Mouse (Mus musculus) intestine, embryonic 15.5 days (tissue): ENCODE results near the gene Slc16a10. TPM values are rescaled to one million over a fixed set of nuclear protein-coding genes. Genes with fewer than 3 reads are reported as not detected.
"Not testable (repeated sequence)": the region's sequence is repeated elsewhere in the genome, so short reads cannot be mapped to it uniquely, and the experiment has no call there.

ENCODE experiments used
- ATAC-seq: fragments of 200-750 bp; cut with Nextera tagmentation; 2 replicates; pipeline ENCODE4 v1.8.0; 2017; ENCODE audit warnings: moderate TSS enrichment, moderate library complexity
- H3K27ac ChIP-seq: fragments of 300-500 bp; sonication (generic); 2 replicates; pipeline ENCODE4 v1.5.1; 2015; ENCODE audit warnings: mild to moderate bottlenecking, inconsistent platforms
- H3K27me3 ChIP-seq: fragments of 300-500 bp; sonication (generic); replicated peaks from 2 replicates; pipeline ENCODE4 v1.6.1; 2015; ENCODE audit warnings: inconsistent platforms
- H3K36me3 ChIP-seq: fragments of 300-500 bp; sonication (generic); 2 replicates; pipeline ENCODE4 v1.6.1; 2015; ENCODE audit warnings: inconsistent platforms
- H3K4me1 ChIP-seq: fragments of 300-500 bp; sonication (generic); replicated peaks from 2 replicates; pipeline ENCODE4 v1.6.1; 2015; ENCODE audit warnings: inconsistent platforms
- H3K4me2 ChIP-seq: fragments of 300-500 bp; sonication (generic); replicated peaks from 2 replicates; pipeline ENCODE4 v1.6.1; 2015; ENCODE audit warnings: mild to moderate bottlenecking, inconsistent platforms
- H3K4me3 ChIP-seq: fragments of 300-500 bp; sonication (generic); replicated peaks from 2 replicates; pipeline ENCODE4 v1.5.1; 2015; ENCODE audit warnings: inconsistent platforms
- H3K9ac ChIP-seq: fragments of 300-500 bp; sonication (generic); 2 replicates; pipeline ENCODE4 v1.6.1; 2015; ENCODE audit warnings: inconsistent platforms
- H3K9me3 ChIP-seq: fragments of 300-500 bp; sonication (generic); 2 replicates; pipeline ENCODE4 v1.6.1; 2016; ENCODE audit warnings: inconsistent platforms
- WGBS: fragments of 180-500 bp; shearing (Covaris S2); methylation state at CpG from one replicate; pipeline ENCODE4 v1.1.7; 2015; 5-methylcytosine and 5-hydroxymethylcytosine counted together
- polyA plus RNA-seq: library from polyadenylated mRNA; unstranded; fragments of >200 nt; fragmentation: Nextera tagmentation; extraction: Ambion mirVana; gene quantifications from 2 replicates; pipeline ENCODE4 v1.2.1, GENCODE M21; 2015

Gene Slc16a10
- polyA plus RNA-seq, 1 experiment from 2014 or later, result 37.4 TPM

DNA sequence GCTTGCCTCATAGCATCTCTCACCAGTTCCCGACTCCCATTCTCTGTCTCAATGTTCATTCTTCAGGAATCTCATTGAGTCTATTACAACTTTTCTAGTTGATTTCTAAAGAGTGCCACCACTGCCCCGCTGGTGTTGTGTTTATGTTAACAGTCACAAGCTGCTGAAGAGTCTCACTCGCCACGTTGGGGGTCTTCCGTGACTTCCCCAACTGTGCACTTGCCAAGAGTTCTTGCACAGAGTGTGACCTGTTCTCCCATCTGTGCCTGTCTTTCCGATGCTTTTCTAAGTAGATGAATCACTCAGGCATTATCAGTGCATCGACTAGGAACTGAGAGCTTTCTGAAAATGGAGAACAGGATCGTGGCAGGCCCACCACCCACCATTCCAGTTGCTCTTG, 114.0 kb downstream of the Slc16a10 start:
- Histone ChIP-seq H3K9ac (no peak overlapping the region), H3K4me1 (peaks cover 3% of the 10 kb centered on the region; the same call in 1 of the 2 replicates), H3K27ac (no peak overlapping the region), H3K27me3 (no peaks in the 10 kb centered on the region), H3K9me3 (no peaks in the 10 kb centered on the region), H3K36me3 (no peaks in the 10 kb centered on the region), H3K4me3 (no peak overlapping the region), H3K4me2 (no peak overlapping the region)
- WGBS, result 84% methylated on average over 8 of the region's 8 CpGs
- ATAC-seq, result no peak

DNA sequence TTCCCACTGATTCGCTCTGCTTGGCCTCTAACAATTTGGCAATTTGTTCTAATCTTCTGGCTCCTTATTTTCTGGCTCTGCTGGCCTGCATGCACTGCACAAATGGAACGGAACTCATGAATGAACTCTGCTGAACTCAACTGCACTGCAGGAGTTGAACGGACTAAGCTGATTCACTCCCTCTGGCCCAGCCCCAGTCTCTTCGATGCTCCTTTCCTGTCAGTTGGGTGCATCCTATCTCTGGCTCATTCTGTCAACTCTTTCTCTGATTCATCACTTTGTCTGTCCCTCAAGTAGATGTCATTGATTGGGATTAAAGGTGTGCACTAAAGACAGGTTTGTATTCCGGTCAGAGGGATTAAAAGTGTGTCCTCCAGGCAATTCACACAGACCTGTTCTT, 115.5 kb downstream of the Slc16a10 start:
- Histone ChIP-seq H3K9ac (no peak overlapping the region), H3K4me3 (no peak overlapping the region), H3K4me1 (peaks cover 3% of the 10 kb centered on the region; the same call in 1 of the 2 replicates), H3K36me3 (no peaks in the 10 kb centered on the region), H3K27me3 (no peaks in the 10 kb centered on the region), H3K27ac (no peak overlapping the region), H3K9me3 (no peaks in the 10 kb centered on the region), H3K4me2 (no peak overlapping the region)
- no peak for ATAC-seq
- WGBS, result 93% methylated on average over 5 of the region's 5 CpGs

DNA sequence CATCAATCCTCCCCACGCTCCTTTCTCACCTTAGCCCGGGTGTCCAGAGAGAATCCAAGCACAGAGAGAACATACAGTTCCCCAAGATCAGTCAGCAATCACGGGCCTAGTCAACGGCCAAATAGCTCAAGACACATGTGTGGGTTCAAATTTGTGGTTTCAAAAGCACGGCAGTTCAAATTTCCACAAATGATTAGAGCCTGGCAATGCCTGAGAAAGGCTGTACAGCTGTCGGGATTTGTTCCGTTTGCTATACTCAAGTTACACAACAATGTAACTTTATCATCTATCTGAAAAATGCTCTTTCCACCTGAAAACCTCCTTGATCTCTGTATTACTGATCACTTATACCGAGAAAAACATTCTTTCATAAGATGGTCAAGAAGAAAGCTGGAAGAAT, 116.5 kb downstream of the Slc16a10 start:
- 0 out of 2 replicates have a peak overlapping the region, but pooled peaks have one; percentile 32 for H3K27ac ChIP-seq
- peak overlapping the region; percentile 61 for H3K4me3 ChIP-seq
- 61% methylated on average over 8 of the region's 8 CpGs for WGBS
- H3K4me1 ChIP-seq, result peaks cover 3% of the 10 kb centered on the region; the same call in 1 of the 2 replicates
- H3K4me2 ChIP-seq, result peak overlapping the region; percentile 93
- H3K9me3 ChIP-seq, result no peaks in the 10 kb centered on the region
- H3K27me3 ChIP-seq, result no peaks in the 10 kb centered on the region
- no peak for ATAC-seq
- no peak overlapping the region for H3K9ac ChIP-seq
- H3K36me3 ChIP-seq, result no peaks in the 10 kb centered on the region

DNA sequence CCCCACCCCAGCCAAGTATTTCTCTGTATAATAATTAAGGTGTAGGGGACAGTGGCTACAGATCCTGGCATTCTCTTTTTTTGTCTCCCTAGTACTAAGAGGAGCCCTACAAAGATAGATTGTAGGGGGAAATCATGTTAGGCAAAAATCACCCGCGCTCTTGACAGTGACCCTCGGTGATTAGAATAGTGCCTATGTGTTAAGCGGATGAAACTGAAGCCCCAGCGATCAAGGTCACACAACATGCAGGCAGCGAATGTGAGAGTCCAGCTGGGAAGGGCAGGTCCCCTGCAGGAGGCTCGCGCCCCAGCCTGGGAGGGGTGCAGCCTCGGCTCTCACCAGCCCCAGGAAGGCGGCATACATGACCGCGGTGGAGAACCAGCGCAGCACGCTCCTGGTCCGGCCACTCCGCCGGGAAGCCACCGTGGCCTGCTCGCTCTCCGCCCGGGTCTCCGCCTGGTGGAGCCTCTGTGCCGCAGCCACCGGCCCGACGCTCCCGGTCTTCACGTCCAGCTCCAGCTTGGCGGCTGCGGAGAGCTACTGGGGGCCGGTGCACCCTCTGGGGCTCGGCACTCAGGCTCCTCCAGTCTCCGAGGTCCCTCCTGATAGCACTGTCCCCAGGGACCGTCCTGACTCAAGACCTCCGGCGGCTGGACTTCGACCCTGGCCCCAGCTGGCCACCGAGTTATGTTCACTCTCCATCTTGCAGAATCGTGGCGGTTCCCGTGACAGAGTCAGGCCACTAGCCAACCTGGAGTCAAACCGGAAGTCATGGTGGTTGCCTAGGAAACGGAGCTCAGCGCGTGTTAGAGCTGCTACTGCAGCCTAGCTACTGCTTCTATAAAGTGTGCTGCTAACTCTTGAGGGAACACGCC, 117.3 kb downstream of the Slc16a10 start, which contains the start of gene Mfsd4b1:
TSS of gene Mfsd4b1 (minus strand) at position 715 of the 875 bp plus-strand sequence.
- Histone ChIP-seq H3K9me3 (no peaks in the 10 kb centered on the region), H3K4me1 (peaks cover 3% of the 10 kb centered on the region; the same call in 1 of the 2 replicates), H3K27me3 (no peaks in the 10 kb centered on the region), H3K36me3 (no peaks in the 10 kb centered on the region), H3K9ac (peak within 1 kb of the TSS; percentile 59), H3K27ac (peak within 1 kb of the TSS; percentile 55; the same call in 1 of the 2 replicates), H3K4me2 (peak within 1 kb of the TSS; percentile 93), H3K4me3 (peak within 1 kb of the TSS; percentile 61)
- WGBS, result under 1% methylated on average over 46 of the region's 46 CpGs
- ATAC-seq, result peak; percentile 98

DNA sequence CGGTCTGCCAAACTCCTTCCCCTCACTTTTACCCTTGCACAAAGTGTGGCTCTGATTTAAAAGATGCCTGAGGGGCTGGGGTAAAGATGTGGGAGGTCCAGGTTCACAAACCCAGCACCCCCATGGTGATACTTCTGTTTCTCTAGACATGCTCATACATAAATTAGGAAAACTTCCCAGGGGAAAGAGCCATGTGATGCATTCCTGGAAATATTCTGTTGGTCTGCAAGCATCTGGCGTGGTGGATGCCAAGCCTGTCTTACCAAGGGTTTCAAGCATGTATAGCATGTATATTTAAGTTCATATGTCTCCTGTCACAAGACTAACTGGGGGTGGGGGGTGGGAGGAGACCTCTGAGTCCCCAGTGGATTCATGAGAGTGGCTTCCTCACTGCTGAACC, 121.7 kb downstream of the Slc16a10 start:
- Histone ChIP-seq H3K9ac (no peak overlapping the region), H3K4me3 (no peak overlapping the region), H3K36me3 (no peaks in the 10 kb centered on the region), H3K27ac (no peak overlapping the region), H3K27me3 (no peaks in the 10 kb centered on the region), H3K4me1 (peaks cover 2% of the 10 kb centered on the region; the same call in 1 of the 2 replicates), H3K4me2 (no peak overlapping the region), H3K9me3 (no peaks in the 10 kb centered on the region)
- WGBS, result 75% methylated on average over 2 of the region's 2 CpGs
- no peak for ATAC-seq

DNA sequence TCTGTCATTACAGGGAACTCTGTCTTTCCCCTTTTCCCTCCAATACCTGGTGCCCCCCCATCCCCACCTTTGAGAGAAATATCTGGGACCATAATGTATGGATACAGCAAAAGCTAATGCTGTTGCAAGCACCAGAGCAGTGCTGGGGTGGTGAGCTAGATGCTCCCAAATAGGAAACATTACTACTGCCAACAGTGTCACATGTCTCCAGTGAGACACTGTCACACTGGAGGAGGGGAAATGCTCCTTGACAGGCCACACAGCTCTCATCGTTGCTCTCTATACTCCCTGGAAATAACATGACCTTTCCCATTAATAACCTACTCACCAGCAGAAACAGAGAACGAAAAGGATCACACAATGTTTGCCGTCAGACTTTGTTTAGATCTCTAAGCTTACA, 122.6 kb downstream of the Slc16a10 start:
- H3K9me3 ChIP-seq, result no peaks in the 10 kb centered on the region
- 42% methylated on average over 3 of the region's 3 CpGs for WGBS

DNA sequence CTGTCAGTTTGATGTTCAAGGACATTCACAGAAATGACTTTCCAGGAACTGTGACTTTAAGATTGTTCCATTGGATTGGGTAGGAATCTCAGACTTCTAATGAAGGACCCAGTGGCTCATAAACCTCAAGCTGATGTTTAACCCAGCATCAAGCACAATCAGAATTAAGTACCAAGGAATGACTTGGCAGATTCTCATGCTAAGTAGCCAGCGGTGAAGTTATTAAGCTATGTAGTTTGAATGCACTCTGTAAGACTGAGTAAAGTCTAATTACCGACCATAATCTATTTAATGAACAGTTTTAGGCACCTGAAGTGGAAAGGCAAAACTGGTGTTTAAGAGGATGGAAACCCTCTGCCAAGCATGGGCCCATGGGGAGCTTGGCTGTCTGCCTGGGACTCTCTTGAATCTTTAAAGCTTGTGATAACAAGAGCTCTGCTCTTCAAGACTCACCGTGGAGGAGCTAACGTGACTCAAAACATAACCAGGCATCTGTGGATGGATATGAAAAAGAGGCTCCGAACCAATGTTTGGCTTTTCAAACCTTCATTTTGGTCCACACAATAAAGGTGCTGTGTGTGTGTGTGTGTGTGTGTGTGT, 123.7 kb downstream of the Slc16a10 start:
- 82% methylated on average over 5 of the region's 5 CpGs for WGBS
- ATAC-seq, result no peak
- Histone ChIP-seq H3K9ac (no peak overlapping the region), H3K4me3 (no peak overlapping the region), H3K4me1 (no peaks in the 10 kb centered on the region), H3K27me3 (no peaks in the 10 kb centered on the region), H3K36me3 (no peaks in the 10 kb centered on the region), H3K4me2 (no peak overlapping the region), H3K9me3 (no peaks in the 10 kb centered on the region), H3K27ac (no peak overlapping the region)

More for the DNA sequence above, 122.6 kb downstream of the Slc16a10 start:
- Histone ChIP-seq H3K4me1 (no peaks in the 10 kb centered on the region), H3K27ac (no peak overlapping the region), H3K36me3 (no peaks in the 10 kb centered on the region), H3K4me2 (no peak overlapping the region), H3K4me3 (no peak overlapping the region), H3K27me3 (no peaks in the 10 kb centered on the region), H3K9ac (no peak overlapping the region)
- ATAC-seq, result no peak

DNA sequence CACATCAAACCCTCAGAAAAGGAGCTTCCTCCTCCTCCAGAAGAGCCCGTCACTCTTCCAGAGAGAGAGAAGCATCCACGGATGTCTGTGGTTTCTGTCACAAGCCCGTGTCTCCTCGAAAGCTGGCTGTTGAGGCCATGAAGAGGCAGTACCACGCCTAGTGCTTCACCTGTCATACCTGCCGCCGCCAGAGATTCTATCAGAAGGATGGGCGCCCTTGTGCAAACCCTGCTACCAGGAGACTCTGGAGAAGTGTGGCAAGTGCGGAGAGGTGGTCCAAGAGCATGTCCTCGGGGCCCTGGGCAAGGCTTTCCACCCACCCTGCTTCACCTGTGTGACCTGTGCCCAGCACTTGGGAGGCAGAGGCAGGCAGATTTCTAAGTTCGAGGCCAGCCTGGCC, 132.5 kb downstream of the Slc16a10 start:
- no peak for ATAC-seq
- Histone ChIP-seq H3K27me3 (no peaks in the 10 kb centered on the region), H3K27ac (no peak overlapping the region), H3K9me3 (no peaks in the 10 kb centered on the region), H3K9ac (no peak overlapping the region), H3K4me1 (no peaks in the 10 kb centered on the region), H3K4me3 (no peak overlapping the region), H3K4me2 (no peak overlapping the region), H3K36me3 (no peaks in the 10 kb centered on the region)
- 81% methylated on average over 11 of the region's 11 CpGs for WGBS

DNA sequence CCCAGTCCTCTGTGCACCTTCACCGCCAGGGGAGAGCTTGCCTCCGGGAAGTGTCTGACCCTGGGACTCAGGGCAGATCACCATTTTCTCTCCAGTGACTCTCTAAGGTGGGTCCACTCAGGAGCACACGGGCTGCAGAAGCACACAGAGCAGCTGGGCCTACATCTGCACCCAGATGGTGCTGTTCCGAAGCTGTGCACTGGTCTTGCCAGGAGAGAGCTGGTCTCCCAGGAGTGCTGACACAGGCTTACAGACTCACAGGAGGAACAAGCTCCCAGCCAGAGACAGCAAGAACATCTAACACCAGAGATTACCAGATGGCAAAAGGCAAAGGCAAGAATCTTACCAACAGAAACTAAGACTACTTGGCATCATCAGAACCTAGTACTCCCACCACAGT, 133.2 kb downstream of the Slc16a10 start:
- ATAC-seq, H3K27ac ChIP-seq: not testable (repeated sequence)

DNA sequence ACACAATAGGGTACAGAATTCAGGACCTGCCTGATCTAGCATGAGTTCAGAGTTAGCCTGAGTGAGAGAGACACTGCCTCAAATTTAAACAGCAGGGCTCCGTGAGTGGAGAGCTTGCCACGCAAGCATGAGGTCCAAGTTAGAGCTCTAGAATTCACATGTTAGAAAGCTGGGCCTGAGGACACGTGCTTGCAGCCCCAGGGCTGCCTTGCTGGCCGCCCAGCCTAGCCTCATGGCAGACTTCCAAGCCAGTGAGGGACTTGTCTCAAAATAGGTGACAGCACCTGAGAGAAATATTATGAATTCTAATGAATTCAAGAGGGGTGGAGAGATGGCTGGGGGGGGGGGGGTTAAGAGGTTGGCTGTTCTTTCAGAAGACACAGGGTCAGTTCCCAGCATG, 134.1 kb downstream of the Slc16a10 start:
- no peak for ATAC-seq
- no peaks in the 10 kb centered on the region for H3K27me3 ChIP-seq
- 87% methylated on average over 4 of the region's 4 CpGs for WGBS
- H3K4me3 ChIP-seq, result no peak overlapping the region
- no peaks in the 10 kb centered on the region for H3K4me1 ChIP-seq
- no peak overlapping the region for H3K9ac ChIP-seq
- no peak overlapping the region for H3K27ac ChIP-seq
- no peaks in the 10 kb centered on the region for H3K9me3 ChIP-seq
- no peak overlapping the region for H3K4me2 ChIP-seq
- H3K36me3 ChIP-seq, result no peaks in the 10 kb centered on the region

More for the DNA sequence above, 133.2 kb downstream of the Slc16a10 start:
- not testable (repeated sequence) for H3K4me3 ChIP-seq, H3K9ac ChIP-seq, H3K36me3 ChIP-seq, H3K9me3 ChIP-seq, H3K4me2 ChIP-seq, H3K4me1 ChIP-seq, H3K27me3 ChIP-seq
- WGBS, result 66% methylated on average over 4 of the region's 4 CpGs

DNA sequence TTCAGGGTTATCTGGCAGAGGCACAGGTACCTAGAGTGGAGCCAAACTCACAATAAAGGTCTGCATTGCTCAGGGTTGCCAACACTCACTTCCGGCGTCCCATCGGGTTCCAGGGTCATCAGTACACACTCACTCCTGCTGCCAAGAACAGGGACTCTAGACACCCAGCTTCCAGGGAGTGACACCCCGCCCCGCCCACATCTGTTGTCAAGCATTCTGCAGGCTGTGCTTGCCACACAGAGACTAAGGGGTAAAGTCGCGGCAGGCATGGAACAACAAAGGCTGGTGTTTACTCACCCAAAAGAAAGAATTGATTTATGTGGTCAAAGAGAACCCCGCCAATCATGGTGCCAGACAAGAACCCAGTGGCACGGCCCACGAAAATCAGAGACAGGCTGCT, 135.1 kb downstream of the Slc16a10 start:
- 70% methylated on average over 10 of the region's 10 CpGs for WGBS
- H3K4me3 ChIP-seq, result no peak overlapping the region

DNA sequence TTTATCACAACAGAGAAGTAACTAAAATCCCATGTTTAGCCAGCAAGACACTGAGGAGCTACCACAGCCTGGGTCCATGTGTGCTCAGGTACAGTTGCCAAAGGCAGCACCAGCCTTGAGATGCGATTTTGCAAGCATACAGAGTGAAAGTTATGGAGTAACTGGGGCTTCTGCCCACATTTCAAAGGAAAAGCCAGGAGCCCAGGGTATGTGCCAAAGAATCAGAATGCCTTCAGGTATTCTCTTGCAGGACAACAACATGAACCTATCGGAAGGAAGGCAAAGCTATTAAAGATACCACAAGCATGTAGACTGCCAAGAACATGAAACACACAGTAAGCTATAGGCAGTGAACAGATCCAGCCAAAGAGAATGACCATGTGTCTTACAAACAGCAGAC, 141.3 kb downstream of the Slc16a10 start:
- Histone ChIP-seq H3K4me1 (no peaks in the 10 kb centered on the region), H3K4me2 (no peak overlapping the region)
- WGBS, result 89% methylated on average over 2 of the region's 2 CpGs

More for the DNA sequence above, 135.1 kb downstream of the Slc16a10 start:
- H3K27me3 ChIP-seq, result no peaks in the 10 kb centered on the region
- H3K4me1 ChIP-seq, result no peaks in the 10 kb centered on the region
- H3K36me3 ChIP-seq, result no peaks in the 10 kb centered on the region
- H3K9me3 ChIP-seq, result no peaks in the 10 kb centered on the region
- ATAC-seq, result no peak
- no peak overlapping the region for H3K9ac ChIP-seq
- no peak overlapping the region for H3K4me2 ChIP-seq
- no peak overlapping the region for H3K27ac ChIP-seq

More for the DNA sequence above, 141.3 kb downstream of the Slc16a10 start:
- Histone ChIP-seq H3K9ac (no peak overlapping the region), H3K4me3 (no peak overlapping the region), H3K9me3 (no peaks in the 10 kb centered on the region), H3K36me3 (no peaks in the 10 kb centered on the region), H3K27me3 (no peaks in the 10 kb centered on the region), H3K27ac (no peak overlapping the region)
- ATAC-seq, result no peak
